Mouse (Mus musculus): ENCODE measurements around the gene Gm42417. TPM values are rescaled to one million over a fixed set of nuclear protein-coding genes. Genes with fewer than 3 reads are reported as not detected.

The Gm42417 gene
- 0.39 TPM in 1 of 2 replicates, not detected in the other for polyA plus RNA-seq (2014; fragmentation: Nextera tagmentation; extraction: Ambion mirVana)

GRCm38 (mm10) chr1:36539186-36539585, at the start of gene Gm42417:
Gm42417 (minus strand) TSS chr1:36539429.
- Histone ChIP-seq H3K9ac (replicated peaks; ENCODE audit: low read depth, low read length) (no peak within 1 kb of the TSS), H3K9me3 (ENCODE audit: control insufficient read depth, low read depth, low read length) (no peaks in the 10 kb centered on the region), H3K4me2 (replicated peaks; ENCODE audit: low read depth, low read length) (no peak within 1 kb of the TSS), H3K4me1 (ENCODE audit: control insufficient read depth, insufficient read depth, low read length) (no peaks in the 10 kb centered on the region), H3K36me3 (ENCODE audit: control insufficient read depth, insufficient read depth, low read length) (peaks cover 27% of the 10 kb centered on the region), H3K27me3 (ENCODE audit: control insufficient read depth, insufficient read depth, low read length) (no peaks in the 10 kb centered on the region), H3K27ac (ENCODE audit: low read length) (no peak within 1 kb of the TSS), H3K4me3 (ENCODE audit: low read depth, low read length) (no peak within 1 kb of the TSS)
- ATAC-seq (ENCODE audit: insufficient number of reproducible peaks, insufficient read depth, low FRiP score, low read depth): 0 out of 2 replicates have a peak, but pooled peaks have one; percentile 42
- 30% methylated on average over 9 of the region's 9 CpGs for WGBS

GRCm38 (mm10) chr1:36587860-36588259, 48.6 kb upstream of the Gm42417 start:
- 87% methylated on average over 6 of the region's 6 CpGs for WGBS
- ATAC-seq (ENCODE audit: insufficient number of reproducible peaks, insufficient read depth, low FRiP score, low read depth): no peak
- Histone ChIP-seq H3K27me3 (ENCODE audit: control insufficient read depth, insufficient read depth, low read length) (no peaks in the 10 kb centered on the region), H3K4me3 (ENCODE audit: low read depth, low read length) (no peak overlapping the region), H3K4me1 (ENCODE audit: control insufficient read depth, insufficient read depth, low read length) (peaks cover 32% of the 10 kb centered on the region), H3K9me3 (ENCODE audit: control insufficient read depth, low read depth, low read length) (no peaks in the 10 kb centered on the region), H3K4me2 (replicated peaks; ENCODE audit: low read depth, low read length) (no peak overlapping the region), H3K9ac (replicated peaks; ENCODE audit: low read depth, low read length) (no peak overlapping the region), H3K36me3 (ENCODE audit: control insufficient read depth, insufficient read depth, low read length) (no peaks in the 10 kb centered on the region), H3K27ac (ENCODE audit: low read length) (peak overlapping the region; percentile 86; the same call in 1 of the 2 replicates)

GRCm38 (mm10) chr1:36586288-36586687, 47.1 kb upstream of the Gm42417 start:
- no peak overlapping the region for H3K27ac ChIP-seq (ENCODE audit: low read length)
- H3K4me2 ChIP-seq (replicated peaks; ENCODE audit: low read depth, low read length): no peak overlapping the region
- no peak for ATAC-seq (ENCODE audit: insufficient number of reproducible peaks, insufficient read depth, low FRiP score, low read depth)
- no peaks in the 10 kb centered on the region for H3K27me3 ChIP-seq (ENCODE audit: control insufficient read depth, insufficient read depth, low read length)
- H3K4me1 ChIP-seq (ENCODE audit: control insufficient read depth, insufficient read depth, low read length): peaks cover 32% of the 10 kb centered on the region
- no peaks in the 10 kb centered on the region for H3K9me3 ChIP-seq (ENCODE audit: control insufficient read depth, low read depth, low read length)
- no peak overlapping the region for H3K9ac ChIP-seq (replicated peaks; ENCODE audit: low read depth, low read length)
- no peaks in the 10 kb centered on the region for H3K36me3 ChIP-seq (ENCODE audit: control insufficient read depth, insufficient read depth, low read length)
- H3K4me3 ChIP-seq (ENCODE audit: low read depth, low read length): no peak overlapping the region
- 34% methylated on average over 4 of the region's 4 CpGs for WGBS

DNA sequence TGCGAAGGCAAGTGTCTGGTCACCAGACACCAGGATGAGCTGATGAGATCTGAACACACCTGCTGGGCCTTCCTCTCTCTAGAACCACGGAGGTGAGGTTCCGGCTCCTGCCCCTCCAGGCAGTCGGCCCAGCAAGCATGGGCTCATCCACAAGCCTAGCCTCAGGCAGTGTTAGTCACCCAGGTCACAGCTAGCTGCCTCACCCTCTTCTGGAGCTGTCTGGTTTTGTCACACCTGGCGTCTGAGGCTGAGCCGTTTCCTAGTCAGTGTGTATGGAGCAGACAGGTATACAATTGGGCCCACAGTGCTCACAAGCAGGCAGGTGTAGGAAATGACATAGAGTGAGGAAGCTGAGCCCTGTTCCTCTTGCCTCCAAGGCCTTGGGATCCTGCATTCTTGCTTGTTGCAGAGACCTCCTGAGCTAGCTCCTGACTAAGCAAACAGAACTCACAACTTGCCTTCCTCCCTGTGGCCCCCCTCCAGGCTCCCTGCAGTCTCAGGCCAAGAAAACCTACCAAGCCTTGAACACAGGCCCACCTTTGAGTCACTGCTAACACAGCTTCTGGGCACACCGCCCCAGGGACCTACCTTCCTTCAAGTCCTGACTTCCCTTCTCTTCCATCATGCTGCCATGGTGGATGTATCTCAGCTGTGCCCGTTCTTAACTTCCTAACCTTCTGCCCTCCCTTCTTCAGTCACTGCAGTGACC, 44.3 kb upstream of the Gm42417 start:
- Histone ChIP-seq H3K27ac (ENCODE audit: low read length) (no peak overlapping the region), H3K36me3 (ENCODE audit: control insufficient read depth, insufficient read depth, low read length) (no peaks in the 10 kb centered on the region), H3K4me1 (ENCODE audit: control insufficient read depth, insufficient read depth, low read length) (peaks cover 30% of the 10 kb centered on the region), H3K4me3 (ENCODE audit: low read depth, low read length) (no peak overlapping the region), H3K27me3 (ENCODE audit: control insufficient read depth, insufficient read depth, low read length) (no peaks in the 10 kb centered on the region), H3K9me3 (ENCODE audit: control insufficient read depth, low read depth, low read length) (no peaks in the 10 kb centered on the region), H3K9ac (replicated peaks; ENCODE audit: low read depth, low read length) (no peak overlapping the region), H3K4me2 (replicated peaks; ENCODE audit: low read depth, low read length) (no peak overlapping the region)
- no peak for ATAC-seq (ENCODE audit: insufficient number of reproducible peaks, insufficient read depth, low FRiP score, low read depth)
- whole genome bisulfite sequencing: 71% methylated on average over 8 of the region's 8 CpGs

DNA sequence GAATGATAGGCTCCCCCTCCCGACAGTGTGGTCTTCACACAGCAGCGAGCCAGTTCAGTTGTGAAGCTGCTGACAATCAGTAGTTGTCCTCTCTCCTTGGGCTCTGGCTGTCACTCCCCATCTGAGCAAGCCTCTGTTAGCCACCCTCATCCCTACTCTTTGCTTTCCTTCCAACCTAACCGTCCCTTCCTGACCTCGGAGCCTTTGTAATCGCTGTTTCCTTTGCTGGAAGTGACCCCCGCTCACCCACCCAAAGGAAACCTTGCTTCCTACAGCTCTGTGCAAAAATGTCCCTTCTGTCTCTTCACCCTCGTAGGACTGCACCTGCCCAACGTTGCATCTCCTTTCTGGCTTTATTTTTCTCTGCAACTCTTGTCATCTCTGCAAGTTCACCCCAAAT, 43.0 kb upstream of the Gm42417 start:
- H3K4me2 ChIP-seq (replicated peaks; ENCODE audit: low read depth, low read length): no peak overlapping the region
- no peak for ATAC-seq (ENCODE audit: insufficient number of reproducible peaks, insufficient read depth, low FRiP score, low read depth)
- H3K4me1 ChIP-seq (ENCODE audit: control insufficient read depth, insufficient read depth, low read length): peaks cover 20% of the 10 kb centered on the region
- H3K9me3 ChIP-seq (ENCODE audit: control insufficient read depth, low read depth, low read length): no peaks in the 10 kb centered on the region
- 74% methylated on average over 8 of the region's 8 CpGs for WGBS
- no peaks in the 10 kb centered on the region for H3K27me3 ChIP-seq (ENCODE audit: control insufficient read depth, insufficient read depth, low read length)
- no peaks in the 10 kb centered on the region for H3K36me3 ChIP-seq (ENCODE audit: control insufficient read depth, insufficient read depth, low read length)
- H3K27ac ChIP-seq (ENCODE audit: low read length): no peak overlapping the region
- no peak overlapping the region for H3K9ac ChIP-seq (replicated peaks; ENCODE audit: low read depth, low read length)
- H3K4me3 ChIP-seq (ENCODE audit: low read depth, low read length): no peak overlapping the region

- no peak overlapping the region for H3K9ac ChIP-seq (replicated peaks; ENCODE audit: low read depth, low read length)
- H3K27ac ChIP-seq (ENCODE audit: low read length): peak overlapping the region; percentile 94; the same call in 1 of the 2 replicates
- 83% methylated on average over 5 of the region's 5 CpGs for WGBS
- H3K4me1 ChIP-seq (ENCODE audit: control insufficient read depth, insufficient read depth, low read length): peaks cover 25% of the 10 kb centered on the region
- no peaks in the 10 kb centered on the region for H3K36me3 ChIP-seq (ENCODE audit: control insufficient read depth, insufficient read depth, low read length)
- no peak overlapping the region for H3K4me2 ChIP-seq (replicated peaks; ENCODE audit: low read depth, low read length)
- H3K9me3 ChIP-seq (ENCODE audit: control insufficient read depth, low read depth, low read length): no peaks in the 10 kb centered on the region
- no peak overlapping the region for H3K4me3 ChIP-seq (ENCODE audit: low read depth, low read length)
- no peak for ATAC-seq (ENCODE audit: insufficient number of reproducible peaks, insufficient read depth, low FRiP score, low read depth)
- H3K27me3 ChIP-seq (ENCODE audit: control insufficient read depth, insufficient read depth, low read length): no peaks in the 10 kb centered on the region
These were observed 42.0 kb upstream of the Gm42417 start for GRCm38 (mm10) chr1:36581260-36581659.

GRCm38 (mm10) chr1:36580384-36581207, 41.4 kb upstream of the Gm42417 start:
- peaks cover 30% of the 10 kb centered on the region for H3K4me1 ChIP-seq (ENCODE audit: control insufficient read depth, insufficient read depth, low read length)
- no peaks in the 10 kb centered on the region for H3K9me3 ChIP-seq (ENCODE audit: control insufficient read depth, low read depth, low read length)
- H3K27me3 ChIP-seq (ENCODE audit: control insufficient read depth, insufficient read depth, low read length): no peaks in the 10 kb centered on the region
- peak; percentile 93 for ATAC-seq (ENCODE audit: insufficient number of reproducible peaks, insufficient read depth, low FRiP score, low read depth)
- H3K9ac ChIP-seq (replicated peaks; ENCODE audit: low read depth, low read length): no peak overlapping the region; the same call in 1 of the 2 replicates
- H3K27ac ChIP-seq (ENCODE audit: low read length): peak overlapping the region; percentile 94
- H3K4me2 ChIP-seq (replicated peaks; ENCODE audit: low read depth, low read length): peak overlapping the region; percentile 37
- H3K36me3 ChIP-seq (ENCODE audit: control insufficient read depth, insufficient read depth, low read length): no peaks in the 10 kb centered on the region
- 2% methylated on average over 17 of the region's 17 CpGs for WGBS
- no peak overlapping the region for H3K4me3 ChIP-seq (ENCODE audit: low read depth, low read length)

DNA sequence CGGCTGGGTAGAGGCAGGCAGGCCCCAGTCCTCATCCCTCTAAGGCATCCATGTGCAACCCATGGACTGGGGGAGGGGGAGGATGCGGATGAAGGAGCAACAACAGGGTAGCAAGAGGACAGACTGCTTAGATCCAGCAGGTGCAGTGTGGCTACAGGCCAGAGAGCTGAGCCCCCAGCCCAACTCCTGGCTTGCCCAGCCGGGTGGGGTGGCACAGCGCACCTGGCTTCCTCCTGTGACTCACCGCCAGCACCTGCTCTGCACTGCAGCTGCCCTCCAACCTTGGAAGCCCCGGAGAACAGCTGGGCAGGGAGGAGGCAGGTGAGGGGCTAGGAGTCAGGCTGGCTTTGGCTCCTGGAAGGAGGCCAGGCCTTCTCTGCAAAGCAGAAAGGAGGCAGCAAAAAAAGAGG, 40.8 kb upstream of the Gm42417 start:
- no peaks in the 10 kb centered on the region for H3K36me3 ChIP-seq (ENCODE audit: control insufficient read depth, insufficient read depth, low read length)

More for the DNA sequence above, 40.8 kb upstream of the Gm42417 start:
- WGBS: 22% methylated on average over 6 of the region's 6 CpGs
- H3K4me2 ChIP-seq (replicated peaks; ENCODE audit: low read depth, low read length): peak overlapping the region; percentile 37
- ATAC-seq (ENCODE audit: insufficient number of reproducible peaks, insufficient read depth, low FRiP score, low read depth): peak; percentile 73
- peak overlapping the region; percentile 94 for H3K27ac ChIP-seq (ENCODE audit: low read length)
- H3K27me3 ChIP-seq (ENCODE audit: control insufficient read depth, insufficient read depth, low read length): no peaks in the 10 kb centered on the region
- H3K4me1 ChIP-seq (ENCODE audit: control insufficient read depth, insufficient read depth, low read length): peaks cover 32% of the 10 kb centered on the region
- no peak overlapping the region; the same call in 1 of the 2 replicates for H3K9ac ChIP-seq (replicated peaks; ENCODE audit: low read depth, low read length)
- no peak overlapping the region for H3K4me3 ChIP-seq (ENCODE audit: low read depth, low read length)
- H3K9me3 ChIP-seq (ENCODE audit: control insufficient read depth, low read depth, low read length): no peaks in the 10 kb centered on the region

All from stomach, embryonic 14.5 days (tissue).